Mouse (Mus musculus): ENCODE measurements around the gene Slc25a22. TPM values are rescaled to one million over a fixed set of nuclear protein-coding genes. Genes with fewer than 3 reads are reported as not detected.

Slc25a22 gene
- total and polyA plus RNA-seq, 3 experiments = 6.5 to 31.5 (median 16.1) TPM

- Histone ChIP-seq H3K4me2 (ENCODE audit: insufficient read depth, low read depth, poor library complexity, severe bottlenecking) (peak within 1 kb of the TSS; percentile 97), H3K27me3 (replicated peaks) (no peaks in the 10 kb centered on the region), H3K27ac (ENCODE audit: insufficient read depth, low read depth) (peak within 1 kb of the TSS; percentile 48), H3K79me2 (replicated peaks; ENCODE audit: control insufficient read depth, extremely low read depth, insufficient read depth, poor library complexity, severe bottlenecking) (no peaks in the 10 kb centered on the region), H3K4me1 (ENCODE audit: control insufficient read depth in 1 of 2, insufficient read depth in 2 of 2) (peaks cover 26 to 49% of the 10 kb centered on the region in 2 experiments), H3K4me3 (replicated peaks in 1 of 3; ENCODE audit: low read depth in 2 of 3, low read length in 2 of 3, poor library complexity in 1 of 3) (peak within 1 kb of the TSS; percentile 67 to 84 (median 79)), H3K36me3 (replicated peaks in 1 of 2; ENCODE audit: control insufficient read depth in 1 of 2, insufficient read depth in 1 of 2, low read length in 1 of 2) (peaks cover 22 to 34% of the 10 kb centered on the region in 2 experiments), H3K9me3 (replicated peaks; ENCODE audit: low read length) (no peaks in the 10 kb centered on the region), H3K9ac (ENCODE audit: insufficient read depth, low read depth) (peak within 1 kb of the TSS; percentile 66)
- TF ChIP-seq CTCF (conservative IDR thresholded peaks at IDR 0.05 in 1 of 2, IDR thresholded peaks at IDR 0.05 in 1 of 2; ENCODE audit: low read depth in 2 of 2, low read length in 2 of 2) (no peak), HCFC1 (IDR thresholded peaks at IDR 0.05; ENCODE audit: low read depth, low read length) (peak; percentile 23), NRF1 (IDR thresholded peaks at IDR 0.05; ENCODE audit: low read depth, low read length) (peak; percentile 57), KAT2A (IDR thresholded peaks at IDR 0.05; ENCODE audit: insufficient replicate concordance, low read length) (no peak), EP300 (IDR thresholded peaks at IDR 0.05; ENCODE audit: low read length) (no peak; the same call in 1 of the 2 replicates), MAFK (IDR thresholded peaks at IDR 0.05; ENCODE audit: insufficient replicate concordance, low read length) (no peak), ETS1 (conservative IDR thresholded peaks at IDR 0.05; ENCODE audit: low read depth, low read length) (peak; percentile 40; the same call in 1 of the 2 replicates), GABPA (IDR thresholded peaks at IDR 0.05; ENCODE audit: insufficient replicate concordance, low read depth, low read length) (no peak), TBP (conservative IDR thresholded peaks at IDR 0.05; ENCODE audit: low read depth, low read length) (no peak), MEF2A (IDR thresholded peaks at IDR 0.05; ENCODE audit: borderline replicate concordance, low read depth, low read length) (no peak), RCOR1 (conservative IDR thresholded peaks at IDR 0.05; ENCODE audit: low read depth, low read length) (no peak), IRF4 (IDR thresholded peaks at IDR 0.05; ENCODE audit: low read depth, low read length) (no peak), TCF12 (IDR thresholded peaks at IDR 0.05; ENCODE audit: low read depth, low read length) (peak; percentile 48; the same call in 1 of the 2 replicates), NELFE (IDR thresholded peaks at IDR 0.05; ENCODE audit: low read depth, low read length) (peak; percentile 57), POLR2AphosphoS2 (IDR thresholded peaks at IDR 0.05; ENCODE audit: low read depth, low read length) (no peak; the same call in 1 of the 2 replicates), BHLHE40 (IDR thresholded peaks at IDR 0.05; ENCODE audit: low read depth, low read length) (peak; percentile 86), MAZ (IDR thresholded peaks at IDR 0.05; ENCODE audit: low read depth, low read length) (peak; percentile 73; the same call in 1 of the 2 replicates), CHD2 (IDR thresholded peaks at IDR 0.05; ENCODE audit: low read length) (peak; percentile 38; the same call in 1 of the 2 replicates), ZKSCAN1 (IDR thresholded peaks at IDR 0.05; ENCODE audit: borderline replicate concordance, low read depth, low read length) (no peak), CHD1 (IDR thresholded peaks at IDR 0.05; ENCODE audit: low read depth, low read length) (peak; percentile 83; the same call in 1 of the 2 replicates), USF1 (IDR thresholded peaks at IDR 0.05; ENCODE audit: low read depth, low read length) (no peak), JUN (IDR thresholded peaks at IDR 0.05; ENCODE audit: insufficient read depth, low read depth, low read length) (no peak), ELF1 (IDR thresholded peaks at IDR 0.05; ENCODE audit: low read depth, low read length) (peak; percentile 54; the same call in 1 of the 2 replicates), UBTF (IDR thresholded peaks at IDR 0.05; ENCODE audit: low read depth, low read length) (no peak), SIN3A (IDR thresholded peaks at IDR 0.05; ENCODE audit: low read length) (peak; percentile 9; the same call in 1 of the 2 replicates), POLR2A (IDR thresholded peaks at IDR 0.05; ENCODE audit: low read depth, low read length) (peak; percentile 84), RAD21 (IDR thresholded peaks at IDR 0.05; ENCODE audit: low read depth, low read length) (no peak), SMC3 (IDR thresholded peaks at IDR 0.05; ENCODE audit: low read depth, low read length) (no peak)
- in situ Hi-C loops (cut with MboI; ENCODE audit: low pct_ligation_motif_present, low pct_unique_long_range_greater_than_20kb, low sequenced_read_pairs) = no loop called here
- dilution Hi-C loops (cut with MboI; ENCODE audit: extremely low pct_ligation_motif_present, extremely low pct_unique_long_range_greater_than_20kb, low sequenced_read_pairs) = no loop called here
- DNase-seq (ENCODE audit: extremely low read depth) = peak; percentile 77
Measured at GRCm38 (mm10) chr7:141467230-141468030, 29.7 kb upstream of the Slc25a22 start, which contains the start of gene Cd151. TSS of gene Cd151 (plus strand) at chr7:141467392.

Measured in CH12.LX (cell line).